Mouse (Mus musculus) kidney, embryonic 14.5 days (tissue): Measurements from ENCODE around the gene Zpbp2. TPM values are rescaled to one million over a fixed set of nuclear protein-coding genes. Genes with fewer than 3 reads are reported as not detected.

Experiments
- ATAC-seq: fragments of 200-750 bp; cut with Nextera tagmentation; 2 replicates; pipeline ENCODE4 v1.8.0; 2017; ENCODE audit warnings: moderate number of reproducible peaks, mild to moderate bottlenecking, moderate TSS enrichment, moderate library complexity; ENCODE audit not compliant: low FRiP score, low TSS enrichment
- H3K27ac ChIP-seq: fragments of 300-500 bp; sonication (generic); 2 replicates; pipeline ENCODE4 v1.5.1; 2014; ENCODE audit warnings: low read depth, mild to moderate bottlenecking, low read length, moderate library complexity, mixed read lengths
- H3K27me3 ChIP-seq: fragments of 300-500 bp; sonication (generic); 2 replicates; pipeline ENCODE4 v1.6.1; 2014; ENCODE audit warnings: mild to moderate bottlenecking, low read length; ENCODE audit not compliant: control insufficient read depth, insufficient read depth
- H3K36me3 ChIP-seq: fragments of 300-500 bp; sonication (generic); 2 replicates; pipeline ENCODE4 v1.6.1; 2014; ENCODE audit warnings: low read length, mixed read lengths; ENCODE audit not compliant: control insufficient read depth, insufficient read depth
- H3K4me1 ChIP-seq: fragments of 300-500 bp; sonication (generic); 2 replicates; pipeline ENCODE4 v1.6.1; 2014; ENCODE audit warnings: low read length, mixed read lengths; ENCODE audit not compliant: control insufficient read depth, insufficient read depth
- H3K4me2 ChIP-seq: fragments of 300-500 bp; sonication (generic); replicated peaks from 2 replicates; pipeline ENCODE4 v1.6.1; 2014; ENCODE audit warnings: low read depth, mild to moderate bottlenecking, low read length
- H3K4me3 ChIP-seq: fragments of 300-500 bp; sonication (generic); 2 replicates; pipeline ENCODE4 v1.5.1; 2014; ENCODE audit warnings: mild to moderate bottlenecking, low read length
- H3K9ac ChIP-seq: fragments of 300-500 bp; sonication (generic); 2 replicates; pipeline ENCODE4 v1.6.1; 2014; ENCODE audit warnings: low read depth, mild to moderate bottlenecking, low read length, moderate library complexity
- H3K9me3 ChIP-seq: fragments of 300-500 bp; sonication (generic); 2 replicates; pipeline ENCODE4 v1.6.1; 2016; ENCODE audit warnings: low read length; ENCODE audit not compliant: control insufficient read depth
- WGBS: fragments of 180-500 bp; shearing (Covaris S2); extraction: QIAGEN DNeasy Blood & Tissue Kit; methylation state at CpG from one replicate; pipeline ENCODE4 v1.1.7; 2014; 5-methylcytosine and 5-hydroxymethylcytosine counted together
- polyA plus RNA-seq: library from polyadenylated mRNA; unstranded; fragments of >200 nt; fragmentation: Nextera tagmentation; extraction: Ambion mirVana; gene quantifications from 2 replicates; pipeline ENCODE4 v1.2.1, GENCODE M21; 2014

The Zpbp2 gene
- polyA plus RNA-seq, 1 experiment from 2014 or later, result 0.61 TPM

DNA sequence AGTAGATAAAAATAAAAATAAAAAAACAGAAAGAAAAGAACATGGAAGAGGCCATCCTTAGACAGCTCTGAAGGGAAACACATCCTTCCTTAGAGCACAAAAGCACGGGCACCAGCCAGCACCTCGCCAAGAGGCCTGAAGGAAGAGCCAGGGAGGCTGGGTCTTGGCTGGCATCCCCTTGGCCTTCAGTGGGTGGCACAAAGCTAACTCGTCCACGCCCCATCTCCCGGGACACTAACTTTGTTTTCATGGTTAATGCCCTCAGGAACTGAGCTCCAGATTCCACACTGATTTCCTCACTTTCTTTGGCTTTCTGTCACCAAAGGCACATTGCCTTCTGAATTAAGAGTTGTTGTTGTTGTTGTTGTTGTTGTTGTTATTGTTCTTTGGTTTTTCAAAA, 26.9 kb downstream of the Zpbp2 start:
- Histone ChIP-seq H3K9me3 (no peaks in the 10 kb centered on the region), H3K9ac (no peak overlapping the region), H3K4me1 (no peaks in the 10 kb centered on the region), H3K4me3 (no peak overlapping the region), H3K4me2 (no peak overlapping the region), H3K27ac (no peak overlapping the region), H3K27me3 (no peaks in the 10 kb centered on the region), H3K36me3 (peaks cover 15% of the 10 kb centered on the region)
- WGBS, result 85% methylated on average over 5 of the region's 5 CpGs
- ATAC-seq, result no peak

DNA sequence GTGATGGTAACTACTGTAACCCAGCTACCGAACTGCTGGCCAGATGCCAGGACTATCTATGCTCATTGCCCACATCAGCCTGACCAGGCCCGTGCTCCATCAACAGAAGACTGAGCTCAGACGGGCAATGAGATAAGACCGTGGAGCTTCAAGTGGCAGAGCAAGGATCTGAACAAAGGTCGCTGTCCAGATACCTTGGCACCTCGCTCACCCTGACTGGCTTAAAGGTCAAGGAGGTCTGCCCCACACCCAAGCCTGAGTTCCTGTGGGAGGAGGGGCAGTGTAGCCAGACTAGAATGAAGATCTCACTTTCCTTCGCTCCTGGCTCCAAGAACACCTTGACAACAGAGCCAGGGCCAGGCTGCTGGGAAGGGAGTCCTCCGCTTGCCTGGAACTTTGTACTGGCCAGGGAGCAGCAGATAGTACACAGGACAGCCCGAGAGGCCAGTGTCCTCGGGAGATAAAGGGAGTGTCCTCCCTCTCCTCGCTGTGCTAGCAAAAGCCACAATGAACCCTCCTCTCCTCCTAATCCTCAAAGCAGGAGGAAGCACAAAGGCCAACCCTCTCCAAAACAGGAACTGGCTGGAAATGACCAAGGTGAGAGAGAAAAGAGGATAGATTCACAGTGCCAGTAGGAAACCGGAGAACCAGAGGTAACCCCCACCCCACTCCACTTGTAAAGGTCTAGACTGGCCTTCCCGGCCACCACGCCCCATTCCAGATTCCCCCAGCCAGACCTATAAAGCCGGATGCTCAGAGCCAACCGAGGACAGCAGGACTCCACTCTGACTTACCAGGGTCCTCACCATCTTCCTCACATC, 29.6 kb downstream of the Zpbp2 start:
- H3K4me3 ChIP-seq, result no peak overlapping the region

DNA sequence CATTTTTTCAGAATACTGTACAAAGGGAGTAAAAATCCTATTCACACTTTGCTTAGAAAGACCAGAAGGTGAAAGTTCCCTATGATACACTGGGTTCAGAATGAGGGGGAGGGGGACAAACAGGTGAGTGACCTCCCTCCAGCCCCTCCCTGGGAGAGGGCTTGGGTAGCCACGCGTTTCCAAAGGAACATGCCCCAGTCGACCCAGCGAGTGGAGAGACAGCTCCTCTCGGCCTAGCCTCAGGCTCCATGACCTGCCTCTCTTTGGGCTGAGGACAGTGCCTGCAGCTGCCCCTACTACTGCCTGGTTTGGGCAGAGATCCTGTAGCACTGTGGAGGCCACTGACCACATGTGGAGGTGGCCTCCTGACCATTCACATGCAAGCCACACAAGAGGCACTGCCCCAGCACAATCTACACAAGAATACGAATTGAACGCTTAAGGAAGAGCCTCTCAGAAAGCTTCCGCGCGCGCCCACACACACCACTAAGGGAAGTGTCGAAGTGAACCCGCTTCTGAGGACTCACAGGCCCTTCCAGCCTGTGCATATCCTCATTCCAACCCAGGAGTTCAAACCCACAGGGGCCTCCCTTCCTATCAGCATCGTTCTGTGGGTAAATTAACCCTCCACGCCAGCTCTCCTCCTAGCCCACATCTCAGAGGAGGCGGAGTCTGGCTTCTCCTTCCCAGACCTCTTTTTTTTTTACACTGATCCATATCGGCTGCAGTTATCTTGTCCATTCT, 30.6 kb downstream of the Zpbp2 start:
- peaks cover 23% of the 10 kb centered on the region for H3K36me3 ChIP-seq
- no peak overlapping the region for H3K9ac ChIP-seq
- H3K27me3 ChIP-seq, result no peaks in the 10 kb centered on the region
- no peak overlapping the region for H3K27ac ChIP-seq
- no peaks in the 10 kb centered on the region for H3K9me3 ChIP-seq
- WGBS, result 73% methylated on average over 17 of the region's 17 CpGs
- H3K4me2 ChIP-seq, result no peak overlapping the region
- H3K4me1 ChIP-seq, result peaks cover 11% of the 10 kb centered on the region
- no peak for ATAC-seq
- H3K4me3 ChIP-seq, result no peak overlapping the region

More for the DNA sequence above, 29.6 kb downstream of the Zpbp2 start:
- Histone ChIP-seq H3K27ac (no peak overlapping the region), H3K9ac (no peak overlapping the region), H3K27me3 (no peaks in the 10 kb centered on the region), H3K9me3 (no peaks in the 10 kb centered on the region), H3K4me1 (peaks cover 4% of the 10 kb centered on the region), H3K4me2 (no peak overlapping the region), H3K36me3 (peaks cover 23% of the 10 kb centered on the region)
- WGBS, result 79% methylated on average over 16 of the region's 16 CpGs
- ATAC-seq, result no peak

DNA sequence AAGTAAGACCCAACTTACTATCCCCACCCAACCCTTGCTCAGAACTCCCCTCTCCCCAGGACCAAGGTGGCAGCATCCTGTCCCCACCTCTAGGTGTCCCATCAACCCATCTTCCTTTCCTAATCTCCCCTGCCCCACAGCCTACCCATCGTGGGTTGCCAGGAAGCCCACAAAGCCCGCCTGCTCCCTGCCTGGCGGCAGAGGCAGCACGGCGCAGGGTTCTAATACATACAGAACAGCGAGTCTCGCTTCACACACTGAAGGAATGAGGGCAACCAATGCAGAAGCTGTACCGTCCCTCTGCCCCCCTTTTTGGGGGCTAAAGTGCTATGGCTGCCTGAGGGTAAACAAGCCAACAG, 31.1 kb downstream of the Zpbp2 start:
- Histone ChIP-seq H3K36me3 (peaks cover 23% of the 10 kb centered on the region), H3K9me3 (no peaks in the 10 kb centered on the region), H3K4me3 (no peak overlapping the region), H3K27me3 (no peaks in the 10 kb centered on the region), H3K4me2 (no peak overlapping the region), H3K9ac (no peak overlapping the region), H3K4me1 (peaks cover 11% of the 10 kb centered on the region), H3K27ac (no peak overlapping the region)
- 90% methylated on average over 8 of the region's 8 CpGs for WGBS
- ATAC-seq, result no peak

DNA sequence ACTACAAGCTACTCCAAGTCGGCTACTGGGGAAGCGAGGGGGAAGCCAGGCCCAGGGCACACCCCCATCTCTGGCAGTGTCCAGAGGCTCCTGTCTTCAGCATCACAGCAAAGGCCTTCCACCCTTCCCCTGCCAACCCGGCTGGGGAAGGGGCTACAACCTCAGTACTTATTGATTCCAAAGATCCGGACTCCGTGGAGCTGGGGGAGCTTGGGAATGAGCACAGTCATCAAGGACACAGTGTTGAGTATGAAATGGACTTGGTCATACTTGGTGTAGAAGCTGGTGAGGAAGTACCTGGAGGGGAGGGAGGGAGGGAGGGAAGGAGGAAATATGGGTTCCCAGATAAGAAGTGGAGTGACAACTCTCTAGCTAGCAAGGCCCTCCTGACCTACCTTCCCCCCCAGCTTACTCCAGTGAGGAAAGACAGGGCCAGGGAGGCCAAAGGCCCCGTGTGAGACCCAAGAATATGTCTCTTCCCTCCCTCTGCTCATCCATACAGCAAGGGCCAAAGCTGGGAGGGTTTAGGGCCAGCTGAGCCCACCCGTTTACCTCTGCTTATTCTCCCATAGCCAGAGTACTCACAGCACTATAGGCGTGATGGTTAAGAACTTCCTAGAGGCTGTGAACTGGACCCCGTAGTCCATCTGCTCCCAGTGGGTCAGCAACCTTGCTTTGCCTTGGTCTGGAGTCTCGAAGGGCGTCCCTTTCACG, 31.8 kb downstream of the Zpbp2 start:
- peaks cover 23% of the 10 kb centered on the region for H3K36me3 ChIP-seq
- H3K9ac ChIP-seq, result no peak overlapping the region
- no peak overlapping the region for H3K4me3 ChIP-seq
- no peak overlapping the region for H3K27ac ChIP-seq
- H3K4me2 ChIP-seq, result no peak overlapping the region
- no peaks in the 10 kb centered on the region for H3K9me3 ChIP-seq
- ATAC-seq, result no peak
- H3K27me3 ChIP-seq, result no peaks in the 10 kb centered on the region
- WGBS, result 90% methylated on average over 12 of the region's 12 CpGs
- peaks cover 16% of the 10 kb centered on the region for H3K4me1 ChIP-seq

DNA sequence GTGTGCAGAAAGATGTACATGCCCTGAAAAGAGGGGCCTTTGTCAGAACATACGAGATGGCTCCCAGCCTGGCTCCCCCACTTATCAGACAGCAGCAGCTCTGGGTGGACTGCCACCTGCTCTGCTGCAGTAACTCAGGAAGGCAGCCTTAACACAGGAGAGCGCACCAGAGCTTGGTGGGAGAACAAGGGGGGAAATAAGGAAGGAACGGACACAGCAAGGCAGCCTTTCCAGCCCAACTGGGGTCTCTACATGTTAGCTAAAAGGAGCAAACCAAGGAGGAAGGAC, 32.3 kb downstream of the Zpbp2 start:
- Histone ChIP-seq H3K27ac (no peak overlapping the region), H3K9ac (no peak overlapping the region), H3K4me2 (no peak overlapping the region), H3K27me3 (no peaks in the 10 kb centered on the region), H3K4me3 (no peak overlapping the region), H3K9me3 (no peaks in the 10 kb centered on the region), H3K4me1 (peaks cover 21% of the 10 kb centered on the region), H3K36me3 (peaks cover 23% of the 10 kb centered on the region)
- 94% methylated on average over 3 of the region's 3 CpGs for WGBS
- ATAC-seq, result no peak

DNA sequence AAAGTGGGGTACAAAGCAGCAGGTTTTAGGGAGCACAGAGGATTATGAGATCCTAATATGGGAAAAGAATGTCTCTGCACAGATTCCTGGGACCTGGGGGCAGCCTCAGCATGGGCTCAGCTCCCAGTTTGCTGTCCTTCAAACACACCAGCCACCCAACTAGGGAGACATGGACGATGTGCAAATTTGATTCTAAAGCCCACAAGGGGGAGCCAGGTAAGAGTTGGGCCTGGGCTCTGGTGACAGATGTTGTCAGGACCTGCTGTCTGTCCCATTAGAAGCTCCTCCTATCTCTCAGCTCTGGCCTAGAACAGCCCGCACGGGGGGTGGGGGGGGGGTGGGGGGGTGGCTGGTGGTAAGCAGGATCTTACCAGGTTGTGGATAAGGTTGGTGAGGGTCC, 32.7 kb downstream of the Zpbp2 start:
- H3K9me3 ChIP-seq, result no peaks in the 10 kb centered on the region
- 28% methylated on average over 3 of the region's 3 CpGs for WGBS
- no peak overlapping the region for H3K9ac ChIP-seq
- no peak for ATAC-seq
- no peak overlapping the region for H3K27ac ChIP-seq
- no peak overlapping the region for H3K4me2 ChIP-seq
- no peak overlapping the region for H3K4me3 ChIP-seq
- peaks cover 23% of the 10 kb centered on the region for H3K36me3 ChIP-seq
- no peaks in the 10 kb centered on the region for H3K27me3 ChIP-seq
- H3K4me1 ChIP-seq, result peaks cover 24% of the 10 kb centered on the region

DNA sequence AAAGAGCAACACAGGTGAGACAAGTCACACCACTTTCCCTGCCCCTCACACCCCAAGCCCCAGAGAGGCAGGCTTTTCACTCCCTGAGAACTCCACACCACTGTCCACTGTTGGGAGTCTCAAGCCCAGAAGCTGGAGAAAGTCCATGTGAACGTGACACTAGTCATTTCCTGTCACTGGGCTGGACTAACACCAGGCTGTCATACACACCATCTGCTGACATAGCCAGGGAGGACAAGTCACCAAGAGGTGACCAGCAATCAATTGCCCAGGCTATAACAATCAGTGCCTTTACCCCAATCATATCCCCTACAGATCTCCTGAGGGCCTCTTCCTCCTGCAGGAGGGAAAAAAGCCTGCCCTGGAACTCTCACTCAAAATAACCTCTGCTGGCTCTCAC, 33.2 kb downstream of the Zpbp2 start:
- Histone ChIP-seq H3K4me3 (no peak overlapping the region), H3K27me3 (no peaks in the 10 kb centered on the region), H3K9ac (no peak overlapping the region), H3K27ac (no peak overlapping the region), H3K36me3 (peaks cover 23% of the 10 kb centered on the region), H3K4me2 (no peak overlapping the region), H3K9me3 (no peaks in the 10 kb centered on the region), H3K4me1 (peaks cover 27% of the 10 kb centered on the region)
- no peak for ATAC-seq
- 19% methylated on average over 1 of the region's 1 CpGs for WGBS

DNA sequence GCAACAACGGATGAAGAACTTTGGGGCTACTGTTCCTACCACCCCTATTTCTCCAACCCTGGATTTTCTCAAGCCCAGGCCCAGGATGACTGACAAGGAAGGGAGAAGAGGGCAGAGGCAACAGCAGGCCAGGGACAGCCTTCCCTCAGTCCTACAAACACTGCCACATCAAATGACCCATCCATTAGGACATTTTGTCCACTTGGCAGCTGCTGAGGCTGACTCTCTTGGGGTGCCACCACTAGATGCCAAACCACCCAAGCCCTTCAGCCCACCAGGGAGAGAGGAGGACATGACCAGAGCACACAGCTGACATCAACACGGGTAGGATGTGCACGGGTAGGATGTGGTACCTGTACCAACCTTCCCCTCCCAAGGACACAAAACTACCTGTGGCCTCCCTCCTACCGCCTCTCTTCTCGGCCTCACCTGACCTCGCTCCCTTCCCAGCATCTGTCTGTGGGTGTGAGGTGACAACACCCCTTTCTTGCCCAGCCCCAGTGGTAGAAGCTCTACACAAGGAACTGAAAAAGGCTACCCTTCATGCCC, 33.8 kb downstream of the Zpbp2 start:
- 92% methylated on average over 6 of the region's 6 CpGs for WGBS
- peaks cover 27% of the 10 kb centered on the region for H3K4me1 ChIP-seq
- no peak overlapping the region for H3K4me2 ChIP-seq
- H3K27me3 ChIP-seq, result no peaks in the 10 kb centered on the region
- ATAC-seq, result no peak
- no peak overlapping the region for H3K27ac ChIP-seq
- no peak overlapping the region for H3K9ac ChIP-seq
- peaks cover 23% of the 10 kb centered on the region for H3K36me3 ChIP-seq
- no peak overlapping the region for H3K4me3 ChIP-seq
- no peaks in the 10 kb centered on the region for H3K9me3 ChIP-seq
